11 mouse cellular contexts compared by ENCODE assay signal in genomic region chr7:71064446-71065391, GRCm38 (mm10).
DNase-seq lines count a peak whose midpoint lies in the region; ATAC-seq lines count a peak whose summit lies in the region.
"Had no signal": no experiment of that assay in that cellular context is flagged by ENCODE, and none has a peak within 500 bp of the region (broad histone marks: within the 10 kb centered on the region; RNA-seq: fewer than 3 reads in every experiment).

No protein-coding gene starts in this region.

- no peaks in the 10 kb centered on the region for H3K9me3 ChIP-seq in hindbrain, embryonic 10.5 days
- H3K9me3 ChIP-seq in hindbrain, embryonic 16.5 days (ENCODE audit: control insufficient read depth, low read length), result no peaks in the 10 kb centered on the region
- no peaks in the 10 kb centered on the region for H3K9me3 ChIP-seq in forebrain, embryonic 16.5 days (ENCODE audit: control insufficient read depth, low read length)
- H3K9me3 ChIP-seq in midbrain, embryonic 15.5 days, result no peaks in the 10 kb centered on the region
- no peaks in the 10 kb centered on the region for H3K9me3 ChIP-seq in liver, embryonic 11.5 days (ENCODE audit: control insufficient read depth, low read length)

- no peak overlapping the region for H3K4me3 ChIP-seq in hindbrain, embryonic 10.5 days
- H3K4me3 ChIP-seq in hindbrain, embryonic 16.5 days (ENCODE audit: low read length), result no peak overlapping the region
- no peak overlapping the region for H3K4me3 ChIP-seq in forebrain, embryonic 16.5 days (replicated peaks; ENCODE audit: low read length)
- H3K4me3 ChIP-seq in midbrain, embryonic 15.5 days, result no peak overlapping the region
- H3K4me3 ChIP-seq in liver, embryonic 11.5 days (ENCODE audit: low read depth, low read length), result no peak overlapping the region
- H3K4me3 ChIP-seq: myocyte had no signal

- WGBS in hindbrain, embryonic 10.5 days, result 9% methylated on average over 14 of the region's 14 CpGs
- 13% methylated on average over 14 of the region's 14 CpGs for WGBS in hindbrain, embryonic 16.5 days
- WGBS in forebrain, embryonic 16.5 days, result 4% methylated on average over 14 of the region's 14 CpGs
- WGBS in midbrain, embryonic 15.5 days, result 6% methylated on average over 14 of the region's 14 CpGs
- 49% methylated on average over 14 of the region's 14 CpGs for WGBS in liver, embryonic 11.5 days

- peaks cover 16% of the 10 kb centered on the region for H3K4me1 ChIP-seq in hindbrain, embryonic 10.5 days (replicated peaks)
- H3K4me1 ChIP-seq in hindbrain, embryonic 16.5 days (ENCODE audit: control insufficient read depth, insufficient read depth, low read depth, low read length), result peaks cover 2% of the 10 kb centered on the region
- peaks cover 8% of the 10 kb centered on the region for H3K4me1 ChIP-seq in forebrain, embryonic 16.5 days (replicated peaks; ENCODE audit: control insufficient read depth, insufficient read depth, low read length)
- H3K4me1 ChIP-seq in midbrain, embryonic 15.5 days, result peaks cover 7% of the 10 kb centered on the region; the same call in 1 of the 2 replicates
- no peaks in the 10 kb centered on the region for H3K4me1 ChIP-seq in liver, embryonic 11.5 days (replicated peaks; ENCODE audit: control insufficient read depth, insufficient read depth, low read length)

- ATAC-seq in hindbrain, embryonic 16.5 days, result no peak
- ATAC-seq in forebrain, embryonic 16.5 days, result peak; percentile 66; the same call in 1 of the 2 replicates
- no peak for ATAC-seq in midbrain, embryonic 15.5 days (replicated peaks)
- no peak for ATAC-seq in megakaryocyte-erythroid progenitor cell, adult 5-6 weeks (replicated peaks; ENCODE audit: low FRiP score, low TSS enrichment, poor library complexity, severe bottlenecking)
- ATAC-seq in liver, embryonic 11.5 days (replicated peaks; ENCODE audit: low FRiP score), result no peak

- H3K27ac ChIP-seq in hindbrain, embryonic 10.5 days, result no peak overlapping the region
- no peak overlapping the region for H3K27ac ChIP-seq in hindbrain, embryonic 16.5 days (ENCODE audit: low read depth, low read length)
- no peak overlapping the region for H3K27ac ChIP-seq in forebrain, embryonic 16.5 days (ENCODE audit: low read length)
- no peak overlapping the region for H3K27ac ChIP-seq in midbrain, embryonic 15.5 days
- H3K27ac ChIP-seq in liver, embryonic 11.5 days (ENCODE audit: low read depth, low read length), result no peak overlapping the region

- DNase-seq in hindbrain, embryonic 10.5 days (ENCODE audit: low spot score), result peak; percentile 25
- peak; percentile 43 for DNase-seq in embryo, embryonic 10 days (ENCODE audit: low spot score)
- DNase-seq in left cerebral cortex, postnatal 4 days, result no peak
- no peak for DNase-seq in liver, embryonic 11.5 days (ENCODE audit: low spot score)
- DNase-seq: layer of hippocampus, postnatal 36 days; lung, adult 2 months had no signal

- intact Hi-C loops in left cerebral cortex, postnatal 4 days (cut with DNase I), result no loop called here

- H3K9ac ChIP-seq in hindbrain, embryonic 16.5 days (ENCODE audit: low read depth, low read length), result no peak overlapping the region
- H3K9ac ChIP-seq in forebrain, embryonic 16.5 days (replicated peaks; ENCODE audit: low read depth, low read length), result no peak overlapping the region
- no peak overlapping the region for H3K9ac ChIP-seq in midbrain, embryonic 15.5 days
- no peak overlapping the region for H3K9ac ChIP-seq in liver, embryonic 11.5 days (ENCODE audit: low read depth, low read length)

- H3K4me2 ChIP-seq in hindbrain, embryonic 16.5 days (ENCODE audit: low read length), result no peak overlapping the region
- H3K4me2 ChIP-seq in forebrain, embryonic 16.5 days (ENCODE audit: low read length), result peak overlapping the region; percentile 13
- peak overlapping the region; percentile 21 for H3K4me2 ChIP-seq in midbrain, embryonic 15.5 days
- H3K4me2 ChIP-seq in liver, embryonic 11.5 days, result no peak overlapping the region

- H3K27me3 ChIP-seq in hindbrain, embryonic 10.5 days (ENCODE audit: insufficient read depth, poor library complexity, severe bottlenecking), result 0 out of 2 replicates have a peak, but pooled peaks cover 5% of the 10 kb centered on the region
- no peaks in the 10 kb centered on the region for H3K27me3 ChIP-seq in hindbrain, embryonic 16.5 days (replicated peaks; ENCODE audit: control insufficient read depth, insufficient read depth, low read length)
- no peaks in the 10 kb centered on the region for H3K27me3 ChIP-seq in forebrain, embryonic 16.5 days (replicated peaks; ENCODE audit: control insufficient read depth, insufficient read depth, low read length)
- H3K27me3 ChIP-seq in midbrain, embryonic 15.5 days (replicated peaks), result no peaks in the 10 kb centered on the region
- no peaks in the 10 kb centered on the region for H3K27me3 ChIP-seq in liver, embryonic 11.5 days (replicated peaks; ENCODE audit: control insufficient read depth, insufficient read depth, low read length)

- H3K36me3 ChIP-seq in hindbrain, embryonic 10.5 days, result no peaks in the 10 kb centered on the region
- no peaks in the 10 kb centered on the region for H3K36me3 ChIP-seq in hindbrain, embryonic 16.5 days (ENCODE audit: control insufficient read depth, insufficient read depth, low read length)
- H3K36me3 ChIP-seq in forebrain, embryonic 16.5 days (ENCODE audit: control insufficient read depth, insufficient read depth), result no peaks in the 10 kb centered on the region
- no peaks in the 10 kb centered on the region for H3K36me3 ChIP-seq in midbrain, embryonic 15.5 days (replicated peaks)
- H3K36me3 ChIP-seq in liver, embryonic 11.5 days (ENCODE audit: control insufficient read depth, insufficient read depth, low read length), result no peaks in the 10 kb centered on the region

Comparison
In these comparisons a context has a peak if more than half of its experiments do, and no peak if none do; other contexts are left out.
1. DNase-seq: peak in hindbrain, embryonic 10.5 days (single experiment) and embryo, embryonic 10 days (single experiment); none in left cerebral cortex, postnatal 4 days (single experiment) and liver, embryonic 11.5 days (single experiment).
2. H3K4me2 ChIP-seq: peak in forebrain, embryonic 16.5 days (single experiment) and midbrain, embryonic 15.5 days (single experiment); none in hindbrain, embryonic 16.5 days (single experiment) and liver, embryonic 11.5 days (single experiment).